Mouse (Mus musculus) 3T3-L1 (cell line): ENCODE data around the gene Cap1.

Experiments
- DNase-seq: peaks from one replicate; pipeline ENCODE4 v3.0.0-alpha.2; 2015; ENCODE audit warnings: low read depth, low spot score

Cap1 gene

DNA sequence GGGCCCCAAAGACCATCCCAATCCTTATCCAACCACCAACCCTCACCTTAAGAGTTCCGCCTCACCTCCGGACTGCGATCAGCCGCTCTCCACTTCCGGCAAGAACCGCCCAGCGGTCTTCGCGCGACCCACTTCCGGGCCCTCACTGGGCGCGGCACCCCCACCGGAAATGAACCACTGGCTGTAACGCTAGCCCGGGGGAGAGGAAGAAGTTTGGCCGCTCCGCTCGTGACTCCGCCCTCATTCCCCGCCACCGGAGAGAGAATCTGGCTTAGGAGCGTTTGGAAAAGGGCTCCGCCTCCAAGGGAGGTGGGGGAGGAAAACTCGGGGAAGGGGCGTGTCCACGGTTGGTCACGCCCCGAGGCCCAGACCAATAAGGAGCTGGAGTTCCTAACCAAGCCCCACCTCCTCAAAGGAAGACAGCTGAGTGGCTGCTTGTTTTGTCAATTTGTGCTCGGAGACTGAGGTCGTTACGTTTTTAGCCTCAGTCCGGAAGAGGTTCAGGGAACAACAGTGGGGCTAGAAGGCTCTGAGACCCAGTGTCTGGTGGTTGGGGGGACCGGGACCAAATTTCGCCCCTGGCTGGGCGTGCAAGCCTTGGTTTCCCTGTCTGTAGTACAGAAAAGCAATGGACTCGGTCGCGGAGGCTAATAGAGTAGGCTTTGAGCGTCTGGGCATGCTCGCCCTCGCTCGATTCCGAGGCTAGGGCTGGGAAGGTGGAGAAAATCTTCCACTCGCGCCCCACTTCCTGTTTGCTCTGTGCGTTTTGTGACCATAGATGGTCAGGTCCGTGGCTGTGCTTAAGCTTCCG is at the start of gene Cap1:
Gene Cap1 (minus strand): TSS at position 289 of the 811 bp plus-strand sequence.
- DNase-seq, result peak; percentile 98

GRCm38 (mm10) chr4:122933857-122934256 is 48.0 kb upstream of the Cap1 start:
- no peak for DNase-seq

GRCm38 (mm10) chr4:122933051-122933591 is 47.3 kb upstream of the Cap1 start:
- no peak for DNase-seq

DNA sequence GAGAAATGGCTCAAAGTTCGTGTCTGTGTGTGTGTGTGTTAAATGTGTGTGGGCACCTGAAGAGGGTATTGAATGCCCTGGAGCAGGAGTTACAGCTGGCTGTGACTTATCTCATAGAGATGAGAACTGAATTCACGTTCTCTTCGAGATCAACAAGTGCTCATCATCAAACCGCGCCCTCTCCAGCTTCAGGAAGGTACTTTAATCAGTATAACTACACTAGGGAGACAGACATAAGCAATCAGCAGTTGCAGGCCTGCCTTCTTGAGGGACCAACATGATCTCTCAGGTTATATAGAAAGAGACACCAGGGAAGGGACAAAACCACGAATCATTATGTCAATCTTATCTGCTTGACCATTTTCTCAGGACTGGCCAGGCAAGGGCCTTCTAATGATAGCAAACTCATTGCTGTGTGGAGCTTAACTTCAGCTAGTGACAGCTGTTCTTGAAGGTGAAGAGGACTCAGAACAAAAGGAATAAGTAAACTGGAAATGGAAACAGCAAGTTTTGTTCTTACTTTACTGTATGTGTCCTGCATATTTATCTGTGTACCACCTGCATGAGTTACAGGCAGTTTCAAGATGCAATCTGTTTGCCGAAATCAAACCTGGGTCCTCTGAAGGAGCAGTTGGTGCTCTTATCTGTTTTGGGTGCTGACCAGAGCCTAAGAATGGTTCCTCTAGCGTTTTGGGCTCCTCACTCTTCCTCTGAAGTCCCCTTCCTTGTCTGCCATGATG is 46.6 kb upstream of the Cap1 start:
- no peak for DNase-seq

GRCm38 (mm10) chr4:122930939-122931590 is 45.2 kb upstream of the Cap1 start:
- no peak for DNase-seq

- DNase-seq, result no peak
Measured at GRCm38 (mm10) chr4:122923392-122924344, 37.8 kb upstream of the Cap1 start.

GRCm38 (mm10) chr4:122922841-122923240 is 37.0 kb upstream of the Cap1 start:
- no peak for DNase-seq

DNA sequence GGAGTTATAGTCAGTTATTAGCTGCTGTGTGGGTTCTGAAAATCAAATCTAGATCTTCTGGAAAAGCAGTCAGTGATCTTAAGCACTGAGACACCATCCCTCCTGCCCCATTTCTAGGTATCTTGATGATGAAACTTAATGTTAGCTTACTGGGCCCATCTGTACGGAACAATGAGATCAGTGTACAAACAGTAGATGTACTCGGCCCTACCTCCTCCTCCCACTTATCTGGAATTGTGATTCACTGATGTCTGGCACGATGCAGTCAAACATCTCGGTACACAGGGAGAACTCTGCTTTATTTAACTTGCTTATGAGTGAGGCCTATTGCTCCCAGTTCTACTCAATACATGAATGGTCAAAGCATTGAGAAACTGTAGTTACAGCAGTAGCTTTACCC is 30.1 kb upstream of the Cap1 start:
- DNase-seq, result no peak

DNA sequence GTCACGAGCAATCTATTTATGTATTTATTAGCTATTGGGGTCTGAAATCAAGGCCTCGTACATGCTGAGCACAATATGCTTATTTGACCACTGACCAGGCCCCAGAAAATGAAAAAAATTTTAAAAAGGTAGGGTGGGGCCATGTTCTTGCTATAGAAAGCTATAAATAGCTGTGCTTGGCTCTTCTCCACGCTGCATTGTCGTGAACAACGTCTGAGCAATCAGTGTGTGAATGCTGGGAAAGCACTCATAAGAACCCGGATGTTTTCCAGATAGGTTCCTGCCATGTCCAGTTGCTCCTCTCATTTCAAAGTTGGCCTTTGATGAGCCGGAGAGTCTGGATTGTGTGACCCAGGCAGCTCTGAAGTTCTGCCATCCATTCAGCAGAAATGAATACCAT is 28.3 kb upstream of the Cap1 start:
- peak; percentile 8 for DNase-seq

DNA sequence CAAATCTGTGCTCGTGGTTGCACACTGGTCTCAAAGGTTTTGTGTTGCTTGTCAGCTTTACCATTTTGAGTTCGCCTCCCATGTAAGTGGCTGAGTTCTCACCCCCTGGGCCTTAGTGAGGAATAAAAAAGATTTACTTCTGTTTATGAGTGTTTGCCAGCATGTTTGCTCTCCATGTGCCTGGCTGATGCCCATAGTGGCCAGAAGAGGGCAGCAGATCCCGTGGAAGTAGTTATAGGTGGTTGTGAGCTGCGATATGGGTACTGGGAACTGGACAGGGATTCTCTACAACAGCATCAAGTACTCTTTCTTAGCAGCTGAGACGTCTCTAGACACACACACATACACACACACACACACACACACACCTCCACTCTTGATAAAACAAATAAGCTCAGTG is 26.8 kb upstream of the Cap1 start:
- DNase-seq, result peak; percentile 11

DNA sequence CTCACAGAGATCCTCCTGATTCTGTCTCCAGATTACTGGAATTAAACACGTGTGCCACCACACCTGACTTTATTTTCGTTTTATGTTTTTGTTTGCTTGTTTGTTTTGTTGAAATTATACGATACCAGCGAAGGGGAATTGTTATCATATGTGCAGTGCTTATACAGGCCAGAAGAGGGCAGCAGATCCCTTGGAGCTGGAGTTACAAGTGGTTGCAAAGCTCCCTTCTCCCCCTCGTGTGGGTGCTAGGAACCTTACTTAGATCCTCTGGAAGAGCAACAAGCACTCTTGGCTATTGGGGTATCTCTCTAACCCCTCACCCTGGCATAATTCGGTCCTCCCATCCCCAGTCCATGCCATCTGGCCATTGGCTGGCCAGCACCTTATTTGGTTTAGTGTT is 24.7 kb upstream of the Cap1 start:
- DNase-seq, result peak; percentile 33

GRCm38 (mm10) chr4:122909572-122910189 is 23.8 kb upstream of the Cap1 start:
- DNase-seq, result no peak

DNA sequence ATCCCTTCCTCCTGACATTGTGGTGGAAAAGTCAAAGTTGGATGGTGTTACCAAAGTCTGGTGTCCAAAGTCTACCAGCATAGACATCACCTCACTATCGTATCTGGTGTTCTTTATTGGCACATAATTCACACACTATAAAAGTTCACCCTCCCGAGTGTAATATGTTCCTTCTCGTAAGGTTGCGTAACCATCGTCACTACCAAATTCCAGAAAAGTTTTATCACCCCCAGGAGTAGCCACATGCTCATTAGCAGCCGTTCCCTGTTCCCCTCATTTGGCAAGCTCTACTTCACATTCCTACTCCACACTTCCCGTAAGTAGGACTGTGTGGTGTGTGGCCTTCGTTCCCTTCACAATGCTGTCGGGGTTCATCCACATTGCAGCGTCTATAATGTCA is 19.5 kb upstream of the Cap1 start:
- no peak for DNase-seq

GRCm38 (mm10) chr4:122903709-122904108 is 17.9 kb upstream of the Cap1 start:
- DNase-seq, result no peak

DNA sequence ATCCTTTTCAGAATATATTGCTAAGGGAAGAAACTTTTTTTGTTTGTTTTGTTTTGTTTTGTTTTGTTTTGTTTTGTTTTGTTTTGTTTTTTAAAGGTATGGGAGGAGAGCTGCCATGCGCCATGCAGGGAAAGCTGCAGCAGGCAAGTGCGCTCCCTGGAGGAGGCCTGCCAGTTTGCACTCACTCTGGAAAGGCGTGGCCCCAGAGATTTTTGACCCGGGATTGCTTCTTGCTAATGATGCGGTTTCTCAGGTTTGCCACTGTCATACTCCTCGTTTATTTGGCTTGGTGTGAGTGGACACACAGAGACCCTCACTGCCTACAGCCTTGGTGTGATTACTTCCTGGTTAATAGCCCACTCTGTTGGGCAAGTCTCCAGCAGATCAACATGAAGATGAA is 16.3 kb upstream of the Cap1 start:
- DNase-seq, result no peak

DNA sequence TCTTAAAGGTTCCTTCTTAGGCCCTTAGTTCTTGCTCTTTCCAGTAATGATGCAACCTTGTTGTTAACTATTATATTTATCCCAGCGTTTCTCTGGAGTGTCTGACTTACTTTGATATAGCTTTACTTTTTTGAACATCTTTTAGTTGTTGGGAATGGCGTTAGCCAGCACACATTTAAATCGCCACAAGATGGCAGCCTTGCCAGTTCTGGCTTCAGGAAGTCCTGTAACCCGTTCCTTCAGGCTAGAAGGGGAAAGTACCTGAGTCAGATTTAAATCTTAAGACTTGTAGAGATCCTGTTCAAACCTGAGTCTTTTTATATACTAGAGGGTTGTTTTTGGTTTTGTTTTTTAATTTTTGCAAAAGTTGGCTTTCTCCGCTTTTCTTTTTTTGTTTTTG is 12.5 kb upstream of the Cap1 start:
- peak; percentile 88 for DNase-seq

GRCm38 (mm10) chr4:122897750-122898149 is 11.9 kb upstream of the Cap1 start:
- DNase-seq, result no peak

DNA sequence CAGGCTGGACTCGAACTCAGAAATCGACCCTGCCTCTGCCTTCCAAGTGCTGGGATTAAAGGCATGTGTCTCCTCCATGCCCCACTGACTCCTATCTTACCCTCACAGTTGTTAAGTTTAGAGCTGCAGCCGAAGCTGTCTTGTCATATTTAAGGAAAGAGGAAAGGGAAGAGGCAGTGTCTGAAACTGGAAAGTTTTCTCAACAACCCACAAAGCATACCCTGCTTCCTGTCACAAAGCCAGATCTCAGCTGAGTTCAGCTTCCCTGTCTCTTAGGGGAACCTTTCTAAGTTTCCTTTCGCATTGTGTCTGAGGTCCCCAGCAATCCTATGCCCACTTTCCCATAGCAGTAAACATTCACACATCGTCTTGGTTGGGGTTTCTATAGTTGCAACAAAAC is 6.3 kb upstream of the Cap1 start:
- no peak for DNase-seq

GRCm38 (mm10) chr4:122891597-122891996 is 5.7 kb upstream of the Cap1 start:
- DNase-seq, result no peak

GRCm38 (mm10) chr4:122890881-122891481 is 5.1 kb upstream of the Cap1 start:
- peak; percentile 62 for DNase-seq
